Mouse (Mus musculus) adipocyte (in vitro differentiated cells): ENCODE results near the gene Gm10338.
"Not testable (repeated sequence)": the region's sequence is repeated elsewhere in the genome, so short reads cannot be mapped to it uniquely, and the experiment has no call there.

Source experiments
- DNase-seq: peaks from one replicate; pipeline ENCODE4 v3.0.0-alpha.2; 2016; ENCODE audit warnings: low spot score

Gene Gm10338

DNA sequence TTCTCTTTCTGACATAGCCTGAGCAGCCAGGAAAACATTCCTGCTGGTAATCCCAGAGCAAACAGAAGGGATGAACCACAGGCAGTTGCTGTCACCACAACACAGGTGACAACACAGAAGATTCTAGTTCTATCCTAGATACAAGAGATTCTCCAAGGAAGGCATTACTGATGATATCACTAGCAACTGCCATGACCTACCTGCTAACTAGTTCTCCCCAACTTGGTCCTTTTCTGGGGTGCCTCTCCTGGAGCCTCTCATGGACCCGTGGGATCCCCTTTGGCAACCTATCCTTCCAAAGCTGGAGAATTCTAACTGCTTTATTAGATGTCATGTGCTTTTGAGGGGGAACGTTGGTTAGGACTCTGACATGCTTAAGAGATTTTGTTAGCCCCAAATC, at the start of gene Gm10338:
Gene Gm10338 (minus strand): TSS at position 101 of the 400 bp plus-strand sequence.
- not testable (repeated sequence) for DNase-seq

DNA sequence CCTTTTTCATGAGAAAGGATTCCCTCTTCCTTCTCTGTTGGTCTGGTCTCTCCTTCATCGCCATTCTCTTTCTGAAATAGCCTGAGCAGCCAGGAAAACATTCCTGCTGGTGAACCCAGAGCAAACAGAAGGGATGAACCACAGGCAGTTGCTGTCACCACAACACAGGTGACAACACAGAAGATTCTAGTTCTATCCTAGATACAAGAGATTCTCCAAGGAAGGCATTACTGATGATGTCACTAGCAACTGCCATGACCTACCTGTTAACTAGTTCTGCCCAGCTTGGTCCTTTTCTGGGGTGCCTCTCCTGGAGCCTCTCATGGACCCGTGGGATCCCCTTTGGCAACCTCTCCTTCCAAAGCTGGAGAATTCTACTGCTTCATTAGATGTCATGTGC, 48.5 kb upstream of the Gm10338 start, which contains the start of gene Gm10128:
Gene Gm10128 (minus strand): TSS at position 101 of the 400 bp plus-strand sequence.
- not testable (repeated sequence) for DNase-seq

DNA sequence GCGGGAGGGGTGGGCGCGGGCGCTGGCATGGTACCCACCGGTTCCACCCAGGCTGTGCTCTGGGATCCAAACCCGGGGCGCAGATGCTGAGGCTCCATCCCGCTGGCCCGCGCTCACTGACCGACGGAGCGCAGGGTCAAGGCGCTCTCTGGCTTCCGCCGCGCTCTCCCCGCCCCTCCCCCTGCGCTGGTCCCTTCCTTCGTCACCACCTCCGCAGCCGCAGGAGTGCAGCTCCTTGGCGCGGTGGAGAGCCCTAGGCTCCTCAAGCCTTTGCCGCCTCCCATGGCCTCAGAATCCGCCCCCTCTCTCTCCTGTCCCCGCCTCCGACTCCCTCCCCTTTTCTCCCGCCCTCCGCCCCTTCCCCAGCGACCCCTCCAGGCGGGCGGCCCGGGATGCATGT, 27.0 kb downstream of the Gm10338 start, which contains the start of gene Gm3558:
Gene Gm3558 (minus strand): TSS at position 185 of the 400 bp plus-strand sequence.
- DNase-seq = not testable (repeated sequence)

DNA sequence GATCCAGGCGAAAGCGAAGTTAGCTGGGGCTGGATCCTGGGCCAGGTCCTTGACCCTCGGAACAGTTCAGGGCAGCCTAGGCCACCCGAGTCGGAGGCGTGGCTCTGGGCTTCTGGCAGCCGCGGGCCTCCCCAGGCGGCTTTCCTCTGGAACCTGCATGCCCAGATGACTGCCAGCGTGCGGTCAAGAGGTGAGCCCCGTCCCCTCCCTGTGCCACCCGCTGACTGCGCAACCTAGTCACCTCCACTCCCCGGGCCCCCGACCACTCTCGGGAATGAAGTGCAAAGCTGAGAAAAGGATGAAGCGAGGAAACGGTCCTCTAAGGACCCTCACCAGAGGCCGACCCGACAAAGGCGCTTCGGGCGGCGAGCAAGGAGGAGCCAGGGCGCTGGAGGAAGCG, 27.5 kb downstream of the Gm10338 start:
- DNase-seq = not testable (repeated sequence)

DNA sequence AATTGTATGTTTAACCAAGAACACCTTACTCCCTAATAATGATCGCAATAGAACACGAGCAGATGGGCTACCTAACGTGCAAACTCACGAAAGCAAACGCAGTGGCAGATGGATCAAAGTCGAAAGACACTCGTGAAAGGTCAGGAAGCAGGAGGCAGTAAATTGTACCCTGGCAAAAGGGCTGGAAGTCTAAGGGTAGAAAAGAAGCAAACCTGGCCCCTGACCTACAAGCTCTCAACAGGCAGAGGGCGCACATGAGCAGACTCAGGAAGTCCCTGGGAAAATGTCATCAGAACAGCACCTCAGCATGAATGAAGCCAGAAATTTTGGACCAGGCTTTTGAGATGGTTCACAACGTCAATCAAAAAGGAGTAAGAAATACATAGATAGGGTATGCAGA, 28.1 kb downstream of the Gm10338 start:
- DNase-seq = not testable (repeated sequence)
